Comparison of ENCODE assay signal across 10 mouse cellular contexts in genomic region chr2:73526691-73527090, GRCm38 (mm10). TPM values are rescaled to one million over a fixed set of nuclear protein-coding genes. Genes with fewer than 3 reads are reported as not detected.
DNase-seq lines count a peak whose midpoint lies in the region; ATAC-seq and TF ChIP-seq lines count a peak whose summit lies in the region.
"Had no signal": no experiment of that assay in that cellular context is flagged by ENCODE, and none has a peak within 500 bp of the region (broad histone marks: within the 10 kb centered on the region; RNA-seq: fewer than 3 reads in every experiment).

No protein-coding gene starts in this region.

- no peak overlapping the region for H3K4me3 ChIP-seq in cortical plate, adult 2 months (ENCODE audit: insufficient read depth, low read length)
- H3K4me3 ChIP-seq in heart, embryonic 16.5 days (ENCODE audit: low read length): no peak overlapping the region
- no peak overlapping the region for H3K4me3 ChIP-seq in midbrain, embryonic 14.5 days (replicated peaks; ENCODE audit: low read depth, low read length)

- H3K27ac ChIP-seq in cortical plate, adult 2 months (ENCODE audit: insufficient read depth, low read length): peak overlapping the region; percentile 42; the same call in 1 of the 2 replicates
- peak overlapping the region; percentile 35; the same call in 1 of the 2 replicates for H3K27ac ChIP-seq in heart, embryonic 16.5 days (ENCODE audit: low read length)
- H3K27ac ChIP-seq in midbrain, embryonic 14.5 days (replicated peaks; ENCODE audit: low read depth, low read length): no peak overlapping the region

- TF ChIP-seq POLR2A in cortical plate, adult 2 months (IDR thresholded peaks at IDR 0.05; ENCODE audit: extremely low read depth, insufficient read depth, low read length): no peak

- H3K27me3 ChIP-seq in heart, embryonic 16.5 days (ENCODE audit: control insufficient read depth, insufficient read depth, low read length): no peaks in the 10 kb centered on the region
- H3K27me3 ChIP-seq in midbrain, embryonic 14.5 days (ENCODE audit: control insufficient read depth, insufficient read depth, low read length): no peaks in the 10 kb centered on the region

- H3K4me2 ChIP-seq in heart, embryonic 16.5 days (ENCODE audit: low read depth, low read length): peak overlapping the region; percentile 84; the same call in 1 of the 2 replicates
- H3K4me2 ChIP-seq in midbrain, embryonic 14.5 days (ENCODE audit: low read length): no peak overlapping the region

- DNase-seq in adrenal gland, adult 2 months: peak; percentile 71
- DNase-seq in adrenal gland, adult 18-20 months (ENCODE audit: low spot score in 2 of 2): no peak
- peak; percentile 77 for DNase-seq in lung, postnatal 36 days
- no peak for DNase-seq in testis, postnatal 10 days (ENCODE audit: low spot score)
- no peak for DNase-seq in thymus, postnatal 4 days
- DNase-seq in midbrain, embryonic 14.5 days: no peak
- DNase-seq: thymus, adult 2 months had no signal

- TF ChIP-seq CTCF in cortical plate, adult 2 months (IDR thresholded peaks at IDR 0.05; ENCODE audit: extremely low read depth, insufficient read depth, low read length): no peak

- no peak overlapping the region for H3K9ac ChIP-seq in heart, embryonic 16.5 days (ENCODE audit: low read length)
- no peak overlapping the region for H3K9ac ChIP-seq in midbrain, embryonic 14.5 days (replicated peaks; ENCODE audit: low read length)

- H3K4me1 ChIP-seq in cortical plate, adult 2 months (ENCODE audit: control insufficient read depth, insufficient read depth, low read length): 0 out of 2 replicates have a peak, but pooled peaks cover 3% of the 10 kb centered on the region
- H3K4me1 ChIP-seq in heart, embryonic 16.5 days (ENCODE audit: control insufficient read depth, insufficient read depth, low read length): peaks cover 25% of the 10 kb centered on the region
- 0 out of 2 replicates have a peak, but pooled peaks cover 9% of the 10 kb centered on the region for H3K4me1 ChIP-seq in midbrain, embryonic 14.5 days (ENCODE audit: control insufficient read depth, insufficient read depth, low read length)

- 56% methylated on average over 9 of the region's 9 CpGs for WGBS in heart, embryonic 16.5 days
- 68% methylated on average over 9 of the region's 9 CpGs for WGBS in midbrain, embryonic 14.5 days

- H3K36me3 ChIP-seq in heart, embryonic 16.5 days (ENCODE audit: control insufficient read depth, insufficient read depth): no peaks in the 10 kb centered on the region
- H3K36me3 ChIP-seq in midbrain, embryonic 14.5 days (ENCODE audit: control insufficient read depth, insufficient read depth, low read length): no peaks in the 10 kb centered on the region

- H3K9me3 ChIP-seq in heart, embryonic 16.5 days (replicated peaks; ENCODE audit: control insufficient read depth, low read length): no peaks in the 10 kb centered on the region
- H3K9me3 ChIP-seq in midbrain, embryonic 14.5 days (ENCODE audit: control insufficient read depth, low read length): no peaks in the 10 kb centered on the region

- no peak for ATAC-seq in heart, embryonic 16.5 days (replicated peaks; ENCODE audit: extremely low read depth, insufficient read depth, low FRiP score)
- ATAC-seq in midbrain, embryonic 14.5 days (ENCODE audit: low FRiP score, low TSS enrichment): no peak
- ATAC-seq: forebrain, embryonic 14.5 days had no signal

RNA-seq across cellular contexts. Expression of gene Wipf1, which starts 2.8 kb away (rescaled TPM):
- 10 to 100 TPM; 13.4 to 19.7 TPM for total RNA-seq in adrenal gland, adult 2 months (2021)
- 16.8 and 17.4 TPM in 2 replicates for polyA plus RNA-seq in adrenal gland, adult 2 months (2012; rRNA removed)
- total RNA-seq in adrenal gland, adult 18-20 months (2021): 10 to 100 TPM; 14.6 to 16.3 TPM
- 5.4 and 7.4 TPM in 2 replicates for polyA plus RNA-seq in cortical plate, adult 2 months (2012; rRNA removed)
- polyA plus RNA-seq in heart, embryonic 16.5 days (2015; fragmentation: Nextera tagmentation; extraction: Ambion mirVana): 5.0 and 7.4 TPM in 2 replicates
- polyA plus RNA-seq in midbrain, embryonic 14.5 days (2014; fragmentation: Nextera tagmentation; extraction: Ambion mirVana): 1.7 and 2.8 TPM in 2 replicates

RNA-seq across cellular contexts. Expression of gene Chrna1, which starts 53.4 kb away (rescaled TPM):
- not detected for total RNA-seq in adrenal gland, adult 2 months (2021)
- 0.02 TPM in 1 of 2 replicates, not detected in the other for polyA plus RNA-seq in adrenal gland, adult 2 months (2012; rRNA removed)
- not detected for total RNA-seq in adrenal gland, adult 18-20 months (2021)
- polyA plus RNA-seq in cortical plate, adult 2 months (2012; rRNA removed): 0.13 and 0.23 TPM in 2 replicates
- 0.19 and 0.34 TPM in 2 replicates for polyA plus RNA-seq in heart, embryonic 16.5 days (2015; fragmentation: Nextera tagmentation; extraction: Ambion mirVana)
- 0.18 and 0.20 TPM in 2 replicates for polyA plus RNA-seq in midbrain, embryonic 14.5 days (2014; fragmentation: Nextera tagmentation; extraction: Ambion mirVana)

Comparison
In these comparisons a context has a peak if more than half of its experiments do, and no peak if none do; other contexts are left out.
1. DNase-seq: peak in adrenal gland, adult 2 months (single experiment) and lung, postnatal 36 days (single experiment); none in adrenal gland, adult 18-20 months (0 of 2), testis, postnatal 10 days (single experiment), thymus, postnatal 4 days (single experiment) and midbrain, embryonic 14.5 days (single experiment).